Mouse (Mus musculus) kidney, postnatal 36 days (tissue): Measurements from ENCODE around the gene Rrp12.
A peak's percentile ranks its signal among the peaks of the same experiment; 100 is the strongest.

Source experiments
- DNase-seq, 2 experiments: peaks; one replicate each; pipeline ENCODE4 v3.0.0; 2021 to 2022; ENCODE audit warnings: mixed read lengths in 2 of 2

Rrp12 gene

DNA sequence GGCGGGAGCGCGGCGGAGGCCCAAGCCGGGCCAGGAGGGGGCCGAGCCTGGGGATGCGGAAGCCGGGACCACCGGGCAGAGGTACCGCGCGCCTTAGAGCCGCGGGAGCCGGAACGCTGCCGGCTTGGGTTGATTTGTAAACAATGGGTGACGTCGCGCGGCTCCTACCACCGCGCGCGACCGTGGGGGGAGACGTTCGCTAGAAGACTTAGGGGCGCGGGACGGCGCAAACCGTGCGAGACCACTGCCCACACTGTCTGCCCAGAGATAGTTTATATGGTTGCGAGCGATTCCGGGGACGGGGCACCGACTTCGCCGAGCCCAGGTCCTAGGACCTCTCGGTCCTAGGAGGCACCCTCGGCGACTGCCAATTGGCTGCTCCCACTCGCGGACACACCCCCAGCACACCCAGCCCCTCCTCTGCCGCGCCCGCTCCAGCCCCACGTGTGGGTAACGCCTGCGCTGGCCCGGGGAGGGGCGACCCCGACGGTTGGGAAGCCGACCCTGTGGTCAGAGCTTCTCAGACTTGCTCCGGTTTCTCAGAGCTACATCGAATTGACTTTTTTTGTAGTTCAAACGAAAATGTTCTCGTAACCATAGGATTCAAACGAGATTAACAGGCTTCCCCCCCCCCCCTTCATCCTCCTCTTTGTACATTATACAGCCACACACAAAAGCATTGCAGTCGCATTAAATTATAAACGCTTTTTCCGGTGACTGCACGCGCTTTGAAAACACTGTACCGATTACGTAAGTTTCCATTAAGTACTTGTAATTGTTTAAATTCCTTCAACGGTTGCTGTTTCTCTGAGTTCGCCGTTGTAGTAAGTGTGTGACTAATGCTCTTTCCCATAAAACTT lies 47.8 kb downstream of the Rrp12 start, which contains the start of gene Frat2:
Gene Frat2 (minus strand): TSS at position 141 of the 860 bp plus-strand sequence.
- peak; percentile 88 to 91 for DNase-seq

DNA sequence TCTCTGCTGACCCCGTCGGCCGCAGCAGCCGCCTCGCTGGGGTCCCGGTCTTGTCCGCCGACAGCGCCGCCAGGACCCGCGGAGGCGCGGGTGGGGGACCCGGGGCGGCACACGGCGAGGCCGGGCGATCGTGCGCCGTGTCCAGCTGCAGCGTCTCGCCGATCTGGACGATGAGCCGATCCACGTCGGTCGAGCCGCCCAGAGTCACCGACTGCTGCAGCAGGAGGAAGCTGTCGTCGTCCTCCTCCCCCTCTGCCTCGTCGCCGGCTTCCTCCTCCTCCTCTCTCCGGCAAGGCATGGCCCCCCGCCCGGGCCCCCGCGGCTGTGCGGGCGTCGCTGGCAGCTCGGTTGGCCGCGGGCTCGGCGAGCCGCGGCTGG lies 48.4 kb downstream of the Rrp12 start:
- peak in 1 of 2 experiments; percentile 58 for DNase-seq

DNA sequence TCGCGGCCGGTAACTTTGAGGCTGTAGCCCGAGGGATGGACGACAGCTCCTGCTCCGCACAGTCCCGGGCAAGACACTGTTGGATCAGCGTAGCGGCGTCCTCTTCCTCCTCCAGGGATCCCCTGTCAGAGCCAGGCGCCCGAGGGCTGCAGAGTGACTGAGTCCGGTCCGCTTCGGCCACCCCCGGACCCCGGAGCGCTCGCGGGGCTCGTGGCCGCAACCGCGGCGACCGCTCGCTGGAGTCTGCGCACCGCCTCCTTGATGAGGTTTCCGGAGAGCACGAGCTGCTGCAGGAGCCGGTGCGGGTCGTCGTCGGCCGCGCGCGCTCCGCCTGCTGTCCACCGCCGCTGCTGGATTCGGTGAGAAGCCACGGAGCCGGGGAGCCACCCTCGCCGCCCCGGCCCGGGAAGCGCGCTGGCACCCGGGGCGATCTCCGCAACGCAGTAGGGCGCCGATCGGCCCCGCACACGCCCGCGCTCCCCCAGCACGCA lies 48.8 kb downstream of the Rrp12 start:
- DNase-seq, result peak; percentile 24 to 64

DNA sequence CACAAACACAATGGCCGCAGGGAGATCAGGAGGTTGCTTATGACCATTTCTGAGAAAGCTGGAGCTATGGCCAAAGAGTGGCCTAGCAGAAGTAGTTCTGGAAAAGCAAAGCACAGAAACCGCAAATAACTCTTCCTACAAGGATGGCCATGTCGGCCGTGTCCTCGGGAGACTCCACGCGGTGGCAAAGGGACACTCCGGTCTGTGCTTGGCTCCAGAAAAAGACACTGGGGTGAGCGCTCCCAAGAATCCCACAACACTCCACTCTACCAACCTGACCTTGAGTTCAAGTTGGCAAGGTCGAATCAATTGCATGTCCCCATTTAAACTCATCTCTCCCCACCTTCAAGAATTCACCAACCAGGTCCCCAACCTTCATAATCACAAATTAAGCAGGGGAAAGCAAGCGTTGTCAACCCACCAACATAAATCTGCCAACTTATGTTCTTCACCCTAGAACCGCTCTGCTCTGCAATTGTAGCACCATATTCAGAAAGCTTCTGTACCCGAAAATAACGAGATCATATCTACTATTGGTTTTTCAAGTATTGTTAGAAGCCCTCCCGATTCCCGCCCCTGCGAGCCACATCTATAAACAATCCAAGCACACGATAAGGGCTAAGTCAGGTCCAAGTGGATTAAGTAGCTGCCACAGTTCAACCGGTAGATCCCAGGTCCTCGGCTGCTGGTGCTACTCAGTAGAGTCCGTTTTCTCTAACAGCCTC lies 49.4 kb downstream of the Rrp12 start:
- DNase-seq, result peak in 1 of 2 experiments; percentile 19

DNA sequence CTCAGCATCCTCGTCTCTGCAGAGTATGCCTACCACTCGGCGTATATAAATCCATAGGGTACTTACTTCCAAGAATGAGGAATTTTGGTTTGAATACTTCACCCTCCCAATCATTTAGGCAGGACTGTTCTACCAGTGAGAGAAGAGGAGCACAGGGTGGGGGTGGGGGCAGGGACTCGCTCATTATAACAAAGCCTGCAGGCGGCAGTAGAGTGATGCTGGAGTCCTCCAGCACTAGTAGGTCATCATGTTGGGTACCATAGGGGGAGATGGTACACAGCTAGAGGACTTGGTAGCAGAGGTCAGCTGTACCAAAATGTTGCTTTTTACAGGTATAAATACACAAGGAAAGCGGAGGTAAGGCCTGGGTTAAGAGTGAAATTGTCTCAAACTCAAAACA lies 51.6 kb downstream of the Rrp12 start:
- DNase-seq, result no peak

DNA sequence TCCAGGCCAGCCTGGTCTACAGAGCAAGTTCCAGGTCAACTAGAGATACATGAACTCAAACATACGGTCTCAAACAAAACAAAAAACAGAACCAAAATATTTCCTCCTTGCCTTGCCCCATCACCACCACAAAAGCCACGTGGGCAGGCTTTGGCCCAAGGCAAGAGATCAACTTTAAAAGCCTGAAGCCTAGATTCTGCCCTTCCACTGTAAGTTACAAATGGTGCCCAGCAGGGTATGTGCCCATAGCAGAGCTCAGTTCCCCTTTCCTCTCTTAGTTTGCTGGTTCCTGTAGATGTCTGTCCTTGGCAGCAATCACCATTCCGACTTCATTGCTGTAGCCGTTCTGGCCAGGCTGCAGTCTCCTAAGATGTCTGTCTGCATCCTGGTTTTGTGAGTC lies 53.3 kb downstream of the Rrp12 start:
- DNase-seq, result no peak

DNA sequence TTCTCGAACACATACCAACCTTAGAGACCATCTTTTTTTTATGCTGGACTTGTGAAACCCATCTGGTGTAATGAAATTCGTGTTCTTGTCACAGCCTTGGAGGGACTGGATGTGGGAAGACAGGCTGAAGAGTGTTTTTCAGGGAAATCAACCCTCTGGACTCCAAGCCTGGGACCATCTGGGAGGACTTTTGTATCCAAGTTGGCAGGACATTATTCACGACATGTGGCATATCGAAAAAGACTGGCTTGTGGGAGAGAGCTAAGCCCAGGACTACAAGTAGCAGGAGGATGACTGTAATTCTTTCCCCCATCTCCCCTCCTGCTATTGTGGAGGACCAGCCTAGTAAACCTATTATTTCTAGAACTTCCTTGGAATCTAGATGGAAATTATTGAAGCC lies 53.8 kb downstream of the Rrp12 start:
- no peak for DNase-seq

DNA sequence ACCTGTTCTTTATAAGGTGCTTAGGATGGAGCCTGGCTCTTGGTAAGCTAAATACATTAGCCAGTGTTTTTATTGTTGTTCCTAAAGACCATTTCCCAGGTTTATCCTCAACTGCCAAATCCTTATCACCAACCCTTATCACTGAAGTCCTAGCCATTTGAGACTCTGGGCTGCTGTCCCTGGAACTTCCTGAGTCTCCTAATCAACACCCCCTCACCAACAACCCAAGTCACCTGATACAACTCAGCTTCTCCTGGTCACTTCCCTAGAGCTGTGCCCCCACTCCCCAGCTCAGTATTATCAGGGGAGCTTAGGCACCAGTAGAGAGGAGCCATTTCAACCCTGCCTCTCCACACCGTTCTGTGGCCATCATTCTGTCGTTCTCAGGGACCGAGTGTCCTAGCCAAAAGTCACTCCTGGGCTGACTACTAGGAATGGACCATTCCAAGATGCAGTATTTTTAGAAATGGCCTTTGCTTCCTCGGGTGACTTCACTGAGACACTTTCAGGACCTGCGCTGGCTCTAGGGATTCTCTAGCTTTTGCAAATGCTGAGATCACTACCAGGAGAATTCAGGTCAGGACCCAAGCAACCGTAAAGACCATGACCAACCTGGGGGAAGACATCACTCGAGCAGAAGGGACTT lies 54.7 kb downstream of the Rrp12 start:
- DNase-seq, result no peak

DNA sequence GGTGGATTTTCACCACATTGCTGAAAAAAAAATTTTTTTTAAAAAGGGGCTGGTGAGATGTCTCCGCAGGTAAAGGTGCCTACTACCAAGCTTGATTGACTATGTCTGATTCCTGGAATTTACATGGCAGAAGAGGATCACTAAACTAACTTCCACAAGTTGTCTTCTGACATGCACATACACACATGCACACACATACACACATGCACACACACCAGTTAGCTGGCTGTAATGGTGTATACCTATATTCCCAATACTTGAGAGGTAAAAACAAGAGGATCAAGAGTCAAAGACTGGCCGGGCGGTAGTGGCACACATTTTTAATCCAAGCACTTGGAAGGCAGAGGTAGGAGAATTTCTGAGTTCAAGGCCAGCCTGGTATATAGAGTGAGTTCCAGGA lies 56.3 kb downstream of the Rrp12 start:
- no peak for DNase-seq

DNA sequence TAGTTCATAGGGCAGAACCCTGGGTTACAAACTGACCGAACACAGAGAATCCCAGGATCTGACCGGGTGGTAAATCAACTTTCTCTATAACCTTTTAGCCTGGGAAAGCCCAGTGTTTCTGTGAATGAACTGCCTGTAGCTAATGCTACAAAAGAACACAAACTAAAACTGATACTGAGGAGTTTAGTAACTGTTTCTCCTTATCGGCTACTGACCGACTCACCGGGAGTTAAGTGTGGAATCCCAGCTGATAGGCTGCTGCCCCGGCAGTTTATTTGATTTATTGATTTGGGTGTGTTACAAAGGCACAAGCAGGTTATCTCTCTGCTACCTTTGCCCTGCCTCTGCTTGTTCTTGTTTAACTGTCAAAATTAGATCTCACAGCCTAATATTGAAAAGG lies 57.2 kb downstream of the Rrp12 start:
- DNase-seq, result no peak

DNA sequence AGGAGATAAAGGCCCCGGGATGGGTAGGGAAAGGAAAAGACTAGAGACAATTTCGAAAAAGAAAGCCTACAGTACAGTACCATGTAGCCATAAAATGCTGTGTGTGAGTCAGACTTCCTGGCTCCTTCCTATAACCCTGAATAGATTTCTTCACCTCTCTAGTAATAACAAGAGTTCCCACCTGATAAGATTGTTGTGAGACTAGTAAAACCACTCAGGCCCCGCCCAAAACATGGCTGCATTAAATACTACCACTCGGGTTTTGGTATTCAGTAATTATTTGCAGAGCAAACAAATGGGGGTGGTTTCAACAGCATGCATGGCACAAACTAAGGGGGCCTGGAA lies 58.1 kb downstream of the Rrp12 start:
- no peak for DNase-seq

DNA sequence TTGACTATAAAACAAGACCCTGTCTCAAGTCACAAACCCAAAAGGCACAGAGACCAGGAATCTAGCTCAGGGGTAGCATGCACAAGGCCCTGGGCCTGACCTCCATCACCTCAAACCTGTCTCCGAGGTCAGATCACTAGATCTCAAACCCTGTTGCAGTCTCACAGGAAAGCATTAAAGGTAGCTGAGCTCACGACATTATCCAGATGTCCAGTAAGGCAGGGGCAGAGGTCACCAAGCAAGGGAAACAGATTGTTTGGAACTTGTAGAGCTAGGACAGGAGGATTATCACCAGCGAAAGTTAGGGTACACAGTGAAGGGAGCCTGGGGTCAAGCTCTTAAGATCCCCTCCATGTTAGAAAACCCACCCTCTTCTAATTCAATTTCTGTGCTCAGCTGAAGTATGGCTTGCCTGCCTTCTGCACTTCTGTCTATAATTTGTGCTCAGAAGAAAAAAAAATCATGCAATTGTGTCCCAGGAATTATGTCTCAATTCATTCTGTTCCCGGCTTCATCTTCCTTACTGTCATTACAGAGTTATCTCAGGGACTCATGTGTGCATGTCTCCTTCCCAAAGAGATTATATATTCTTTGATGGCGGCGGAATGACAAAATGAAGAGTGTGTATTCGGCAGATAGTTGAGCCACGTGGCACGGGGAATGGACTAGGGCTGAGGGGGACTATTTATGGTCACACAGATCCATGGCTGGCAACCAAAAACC lies 58.6 kb downstream of the Rrp12 start:
- no peak for DNase-seq

DNA sequence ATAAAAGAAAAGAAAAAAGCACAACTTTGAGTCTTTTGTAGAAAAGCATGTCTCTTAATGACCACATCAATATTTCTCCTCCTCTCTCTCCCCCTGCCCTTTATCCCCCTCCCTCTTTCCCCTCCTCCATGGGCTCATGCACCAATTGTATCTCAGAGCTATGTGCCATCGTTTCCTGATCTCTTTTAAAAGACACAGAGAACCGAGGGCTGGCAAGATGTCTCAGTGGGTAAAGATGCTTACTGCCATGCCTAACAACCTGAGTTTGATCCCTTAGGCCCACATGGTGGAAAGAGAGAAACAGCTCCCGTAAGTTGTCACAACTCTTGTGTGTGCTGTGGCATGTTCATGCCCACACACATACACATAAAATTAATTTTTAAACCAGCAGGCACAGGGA lies 59.3 kb downstream of the Rrp12 start:
- no peak for DNase-seq

DNA sequence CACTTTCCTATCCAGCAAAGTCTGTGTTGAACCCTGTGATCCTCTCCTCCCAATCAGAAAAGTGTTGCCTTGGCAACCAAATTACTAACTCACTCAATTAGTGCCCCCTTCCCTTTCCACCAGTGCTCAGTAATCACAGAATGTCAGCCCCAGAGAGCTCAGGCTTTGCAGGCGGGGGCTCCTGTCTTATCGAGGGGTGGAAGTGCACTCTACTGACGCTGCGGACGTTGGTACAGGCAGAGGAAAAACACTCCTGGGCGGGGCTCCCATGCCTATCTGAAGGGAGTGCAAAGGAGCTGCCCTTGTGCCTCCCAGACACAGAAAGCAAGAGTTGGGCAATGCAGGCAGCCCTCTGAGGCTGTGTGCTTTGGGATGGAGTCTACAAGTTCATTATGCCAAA lies 60.2 kb downstream of the Rrp12 start:
- no peak for DNase-seq

DNA sequence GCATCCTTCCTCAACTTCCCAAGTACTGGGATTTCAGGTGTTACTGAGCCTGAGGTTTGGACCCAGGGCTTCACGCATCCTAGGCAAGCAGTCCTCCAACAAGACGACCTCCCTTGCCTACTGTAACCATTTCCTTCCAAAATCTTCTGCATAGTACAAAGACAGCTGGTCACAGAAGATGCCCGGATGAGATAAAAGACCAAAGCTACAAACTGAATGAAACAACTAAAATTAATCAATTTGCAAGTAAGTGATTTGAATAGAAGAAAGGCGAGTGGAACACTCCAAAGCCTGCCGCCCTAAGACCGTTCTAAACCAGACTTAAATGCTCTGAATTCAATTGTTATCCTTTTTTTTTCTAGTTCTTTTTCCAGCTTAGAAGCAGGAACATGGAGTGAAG lies 60.6 kb downstream of the Rrp12 start:
- no peak for DNase-seq

DNA sequence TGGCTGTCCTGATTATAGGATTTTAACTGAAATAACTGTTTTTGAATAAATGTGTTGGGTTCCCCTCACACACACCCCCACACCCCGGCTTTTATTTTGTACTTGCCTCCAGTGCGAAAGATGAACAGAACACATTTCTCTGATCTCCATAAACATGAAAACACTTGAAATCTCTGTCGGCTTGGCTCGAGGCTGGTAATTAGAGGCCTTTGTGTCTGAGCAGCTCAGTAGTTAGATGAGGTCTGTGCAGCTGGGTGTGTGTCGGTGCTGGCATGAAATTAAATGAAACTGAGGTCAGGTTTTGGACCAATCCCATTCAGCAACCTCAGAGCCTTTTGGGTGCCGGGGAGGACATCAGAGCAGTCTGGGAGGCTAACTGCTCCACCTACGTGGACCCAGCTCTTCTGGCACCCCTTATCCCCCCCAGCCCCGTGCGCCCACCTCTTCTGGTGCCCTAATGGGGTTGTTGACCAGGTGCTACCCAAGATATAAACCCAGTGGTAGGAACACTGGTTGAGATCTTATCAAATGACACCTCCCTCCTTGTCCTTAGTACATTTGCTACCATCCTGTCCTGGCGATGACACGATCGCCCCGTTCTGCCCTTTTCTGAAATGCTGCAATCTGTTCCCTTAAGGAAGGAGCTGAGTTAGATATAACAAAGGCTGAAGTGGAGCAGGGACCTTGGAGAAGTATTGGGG lies 63.3 kb downstream of the Rrp12 start:
- DNase-seq, result no peak

DNA sequence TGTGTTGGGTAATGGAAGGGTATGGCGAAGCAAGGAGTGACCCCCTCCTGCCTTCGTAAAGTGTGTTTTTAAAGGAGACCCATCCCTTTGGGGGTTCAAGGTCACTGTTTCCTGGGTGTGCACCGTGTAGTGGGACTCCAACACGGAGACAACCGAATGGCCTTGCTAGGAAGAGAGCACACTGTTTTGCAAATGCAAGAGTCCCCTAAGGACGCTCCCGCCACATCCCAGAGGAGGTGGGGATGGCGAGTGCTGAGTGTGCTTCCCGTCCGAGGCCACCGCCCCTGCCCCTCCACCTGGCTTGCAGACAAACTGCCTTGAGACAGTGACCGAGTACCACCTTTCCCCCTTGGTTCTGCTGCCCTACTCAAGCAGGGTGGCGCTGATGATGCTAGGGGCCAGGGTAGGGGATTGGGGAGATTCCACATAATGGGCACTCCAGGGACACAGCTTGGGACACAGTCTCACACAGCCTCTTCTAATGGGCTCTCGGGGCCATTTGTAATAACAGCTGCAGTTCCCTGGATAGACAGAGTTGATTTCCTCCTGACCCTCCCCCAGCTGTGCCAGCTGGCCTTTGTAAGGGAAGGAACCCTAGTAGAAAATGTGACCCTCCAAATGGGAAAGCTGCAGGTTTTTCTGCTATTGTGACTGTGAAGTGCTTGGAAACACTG lies 64.1 kb downstream of the Rrp12 start:
- no peak for DNase-seq

DNA sequence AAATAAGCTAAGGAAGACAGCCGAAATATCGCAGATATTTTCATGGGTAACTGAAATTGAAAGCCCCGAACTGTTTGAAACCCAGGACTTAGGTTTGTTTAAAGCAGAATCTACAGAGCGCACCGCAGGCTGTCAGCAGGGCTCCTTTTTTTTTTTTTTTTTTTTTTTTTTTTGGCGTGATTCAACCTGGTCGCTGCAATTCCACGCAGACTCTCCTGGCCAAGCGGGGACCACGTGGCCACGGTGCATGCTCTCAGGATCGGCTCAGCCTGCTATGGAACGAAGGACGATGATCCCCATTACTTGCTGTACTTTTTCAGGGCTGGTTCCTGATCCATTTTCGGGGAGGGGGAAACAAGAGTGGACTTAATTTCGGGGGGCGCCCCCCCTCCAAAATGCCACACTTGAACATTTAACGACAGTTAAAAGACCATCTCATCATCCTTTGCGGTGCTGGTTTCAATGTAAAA lies 64.8 kb downstream of the Rrp12 start:
- DNase-seq, result peak; percentile 32 to 44

DNA sequence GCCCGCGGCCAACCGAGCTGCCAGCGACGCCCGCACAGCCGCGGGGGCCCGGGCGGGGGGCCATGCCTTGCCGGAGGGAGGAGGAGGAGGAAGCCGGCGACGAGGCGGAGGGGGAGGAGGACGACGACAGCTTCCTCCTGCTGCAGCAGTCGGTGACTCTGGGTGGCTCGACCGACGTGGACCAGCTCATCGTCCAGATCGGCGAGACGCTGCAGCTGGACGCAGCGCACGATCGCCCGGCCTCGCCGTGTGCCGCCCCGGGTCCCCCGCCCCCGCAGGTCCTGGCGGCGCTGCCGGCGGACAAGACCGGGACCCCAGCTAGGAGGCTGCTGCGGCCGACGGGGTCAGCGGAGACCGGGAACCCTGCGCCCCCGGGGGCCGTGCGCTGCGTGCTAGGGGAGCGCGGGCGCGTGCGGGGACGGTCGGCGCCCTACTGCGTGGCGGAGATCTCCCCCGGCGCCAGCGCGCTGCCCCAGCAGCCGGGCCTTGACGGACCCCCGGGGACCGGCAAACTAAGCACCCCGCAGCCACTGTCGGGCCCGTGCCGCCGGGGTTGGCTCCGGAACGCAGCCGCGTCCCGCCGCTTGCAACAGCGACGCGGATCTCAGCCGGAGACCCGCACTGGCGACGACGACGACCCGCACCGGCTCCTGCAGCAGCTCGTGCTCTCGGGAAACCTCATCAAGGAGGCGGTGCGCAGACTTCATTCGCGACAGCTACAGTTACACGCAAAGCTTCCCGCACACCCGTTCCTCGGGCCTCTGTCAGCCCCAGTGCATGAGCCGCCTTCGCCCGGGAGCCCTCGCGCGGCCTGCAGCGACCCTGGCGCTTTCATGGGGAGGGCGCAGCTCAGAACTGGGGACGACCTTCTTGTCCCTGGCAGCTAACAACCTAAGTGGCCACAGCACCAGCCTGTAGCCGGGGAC lies 65.6 kb downstream of the Rrp12 start:
- peak; percentile 54 to 75 for DNase-seq

DNA sequence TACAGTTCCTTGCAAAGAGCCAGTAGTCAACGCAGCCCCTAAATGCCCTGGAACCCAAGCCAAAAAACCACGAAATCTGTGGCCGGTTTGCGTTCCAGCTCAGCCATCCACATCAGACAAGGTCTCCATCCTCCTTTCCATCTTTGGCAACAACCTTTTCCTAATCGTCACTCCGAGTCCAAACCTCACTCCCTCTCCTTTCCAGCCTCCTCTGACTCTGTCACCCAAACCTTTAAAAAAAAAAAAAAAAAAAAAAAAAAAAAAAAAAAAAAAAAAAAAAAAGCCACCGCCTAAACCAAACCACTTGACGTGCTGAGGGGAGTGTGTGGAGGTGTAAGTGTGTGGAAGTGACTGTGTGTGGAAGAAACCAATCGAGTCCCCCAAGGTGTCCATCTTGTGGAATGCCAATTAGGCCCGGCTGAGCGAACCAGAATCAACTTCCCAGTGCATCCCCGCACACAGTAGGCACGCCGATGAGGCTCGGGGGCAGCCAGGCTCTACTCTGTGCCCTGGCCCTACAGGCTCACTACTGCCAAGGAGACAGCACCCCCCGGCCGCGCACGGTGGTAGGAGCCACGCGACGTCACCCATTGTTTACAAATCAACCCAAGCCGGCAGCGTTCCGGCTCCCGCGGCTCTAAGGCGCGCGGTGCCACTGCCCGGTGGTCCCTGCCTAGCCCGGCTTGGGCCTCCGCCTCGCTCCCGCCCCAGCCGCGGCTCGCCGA lies 66.4 kb downstream of the Rrp12 start, which contains the start of gene Frat1:
Gene Frat1 (plus strand): TSS at position 590 of the 725 bp plus-strand sequence.
- peak; percentile 80 to 89 for DNase-seq
